In the genomic region with DNA sequence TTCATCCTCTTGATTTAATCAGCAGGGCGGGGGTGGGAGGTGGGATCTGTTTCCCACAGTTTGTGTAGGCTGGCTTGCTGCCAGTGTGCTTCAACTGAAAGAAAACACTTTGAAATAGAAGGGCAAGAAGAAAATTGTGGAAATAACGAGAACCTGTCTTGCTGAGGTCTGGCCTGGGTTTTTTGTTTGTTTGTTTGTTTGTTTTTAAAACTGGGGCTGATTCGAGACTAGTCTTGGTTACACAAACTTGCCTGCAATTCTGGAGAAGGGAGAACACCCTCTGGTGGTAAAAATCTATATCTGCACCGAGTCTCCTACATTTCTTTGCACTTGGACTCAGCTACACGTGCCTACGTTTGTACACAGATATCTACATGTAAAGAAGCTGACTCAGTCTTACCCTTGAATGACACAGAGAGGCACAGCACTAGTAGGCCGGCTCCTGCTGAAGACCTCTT, we compare ENCODE assay signal across 8 mouse cellular contexts. TPM values are rescaled to one million over a fixed set of nuclear protein-coding genes. Genes with fewer than 3 reads are reported as not detected.
DNase-seq lines count a peak whose midpoint lies in the region; ATAC-seq and TF ChIP-seq lines count a peak whose summit lies in the region.

No protein-coding gene starts in this region.

- peaks cover 34% of the 10 kb centered on the region for H3K4me1 ChIP-seq in forebrain, embryonic 15.5 days
- H3K4me1 ChIP-seq in liver, embryonic 11.5 days (replicated peaks; ENCODE audit: control insufficient read depth, insufficient read depth, low read length): no peaks in the 10 kb centered on the region
- peaks cover 37% of the 10 kb centered on the region for H3K4me1 ChIP-seq in neural tube, embryonic 13.5 days (replicated peaks)

- no peaks in the 10 kb centered on the region for H3K9me3 ChIP-seq in forebrain, embryonic 15.5 days
- no peaks in the 10 kb centered on the region for H3K9me3 ChIP-seq in liver, embryonic 11.5 days (ENCODE audit: control insufficient read depth, low read length)
- H3K9me3 ChIP-seq in neural tube, embryonic 13.5 days: no peaks in the 10 kb centered on the region

- H3K4me2 ChIP-seq in forebrain, embryonic 15.5 days (replicated peaks): 0 out of 2 replicates have a peak overlapping the region, but pooled peaks have one; percentile 6
- no peak overlapping the region for H3K4me2 ChIP-seq in liver, embryonic 11.5 days
- 0 out of 2 replicates have a peak overlapping the region, but pooled peaks have one; percentile 5 for H3K4me2 ChIP-seq in neural tube, embryonic 13.5 days

- no peak overlapping the region for H3K4me3 ChIP-seq in forebrain, embryonic 15.5 days
- H3K4me3 ChIP-seq in liver, embryonic 11.5 days (ENCODE audit: low read depth, low read length): no peak overlapping the region
- H3K4me3 ChIP-seq in neural tube, embryonic 13.5 days: no peak overlapping the region

- H3K27me3 ChIP-seq in forebrain, embryonic 15.5 days: no peaks in the 10 kb centered on the region
- no peaks in the 10 kb centered on the region for H3K27me3 ChIP-seq in liver, embryonic 11.5 days (replicated peaks; ENCODE audit: control insufficient read depth, insufficient read depth, low read length)
- H3K27me3 ChIP-seq in neural tube, embryonic 13.5 days: no peaks in the 10 kb centered on the region

- peak overlapping the region; percentile 56 for H3K27ac ChIP-seq in forebrain, embryonic 15.5 days (replicated peaks)
- no peak overlapping the region for H3K27ac ChIP-seq in liver, embryonic 11.5 days (ENCODE audit: low read depth, low read length)
- H3K27ac ChIP-seq in neural tube, embryonic 13.5 days (replicated peaks): peak overlapping the region; percentile 75

- no peaks in the 10 kb centered on the region for H3K36me3 ChIP-seq in forebrain, embryonic 15.5 days
- no peaks in the 10 kb centered on the region for H3K36me3 ChIP-seq in liver, embryonic 11.5 days (ENCODE audit: control insufficient read depth, insufficient read depth, low read length)
- no peaks in the 10 kb centered on the region for H3K36me3 ChIP-seq in neural tube, embryonic 13.5 days

- H3K9ac ChIP-seq in forebrain, embryonic 15.5 days (replicated peaks): no peak overlapping the region
- no peak overlapping the region for H3K9ac ChIP-seq in liver, embryonic 11.5 days (ENCODE audit: low read depth, low read length)
- no peak overlapping the region for H3K9ac ChIP-seq in neural tube, embryonic 13.5 days

- WGBS in forebrain, embryonic 15.5 days: 8% methylated on average over 7 of the region's 7 CpGs
- 22% methylated on average over 7 of the region's 7 CpGs for WGBS in liver, embryonic 11.5 days
- 31% methylated on average over 7 of the region's 7 CpGs for WGBS in neural tube, embryonic 13.5 days

- peak; percentile 47; the same call in 1 of the 2 replicates for TF ChIP-seq CTCF in brain, embryonic 14.5 days (IDR thresholded peaks at IDR 0.05; ENCODE audit: borderline replicate concordance, extremely low read depth, insufficient read depth, insufficient read length)

- no peak for TF ChIP-seq POLR2A in brain, embryonic 14.5 days (IDR thresholded peaks at IDR 0.05; ENCODE audit: borderline replicate concordance, extremely low read depth, insufficient read depth, insufficient read length, poor library complexity, severe bottlenecking)

- peak; percentile 80 for ATAC-seq in forebrain, embryonic 15.5 days (replicated peaks)
- peak; percentile 57; the same call in 1 of the 2 replicates for ATAC-seq in liver, embryonic 11.5 days (replicated peaks; ENCODE audit: low FRiP score)
- ATAC-seq in neural tube, embryonic 13.5 days (ENCODE audit: low read depth): no peak

- peak; percentile 15 to 24 for DNase-seq in spleen, postnatal 36 days (ENCODE audit: low spot score in 2 of 2)
- no peak for DNase-seq in spleen, postnatal 4 days (ENCODE audit: low spot score in 2 of 2)
- peak; percentile 81 for DNase-seq in brain, embryonic 14.5 days (ENCODE audit: low read depth)
- DNase-seq in kidney, adult 11 months: peak; percentile 48
- no peak for DNase-seq in liver, embryonic 11.5 days (ENCODE audit: low spot score)
- DNase-seq in spleen, adult 12 weeks (ENCODE audit: low spot score): no peak

RNA-seq across cellular contexts. Expression of a gene that starts 35.2 kb away (rescaled TPM):
- 47.9 and 52.2 TPM in 2 replicates for polyA plus RNA-seq in brain, embryonic 14.5 days (2012; rRNA removed)
- 107 and 109 TPM in 2 replicates for polyA plus RNA-seq in forebrain, embryonic 15.5 days (2015; fragmentation: Nextera tagmentation; extraction: Ambion mirVana)
- 75.4 and 78.7 TPM in 2 replicates for polyA plus RNA-seq in liver, embryonic 11.5 days (2014; fragmentation: Nextera tagmentation; extraction: Ambion mirVana)
- polyA plus RNA-seq in neural tube, embryonic 13.5 days (2015; fragmentation: Nextera tagmentation; extraction: Ambion mirVana): 81.9 and 84.3 TPM in 2 replicates

RNA-seq across cellular contexts. Expression of a gene that starts 50.5 kb away (rescaled TPM):
- polyA plus RNA-seq in brain, embryonic 14.5 days (2012; rRNA removed): 46.0 and 52.8 TPM in 2 replicates
- 100 and 101 TPM in 2 replicates for polyA plus RNA-seq in forebrain, embryonic 15.5 days (2015; fragmentation: Nextera tagmentation; extraction: Ambion mirVana)
- polyA plus RNA-seq in liver, embryonic 11.5 days (2014; fragmentation: Nextera tagmentation; extraction: Ambion mirVana): 92.8 and 105 TPM in 2 replicates
- 118 and 126 TPM in 2 replicates for polyA plus RNA-seq in neural tube, embryonic 13.5 days (2015; fragmentation: Nextera tagmentation; extraction: Ambion mirVana)

Comparison
In these comparisons a context has a peak if more than half of its experiments do, and no peak if none do; other contexts are left out.
1. DNase-seq: peak in spleen, postnatal 36 days (2 of 2), brain, embryonic 14.5 days (single experiment) and kidney, adult 11 months (single experiment); none in spleen, postnatal 4 days (0 of 2), liver, embryonic 11.5 days (single experiment) and spleen, adult 12 weeks (single experiment).